Mouse (Mus musculus): ENCODE data around the gene Irf6. TPM values are rescaled to one million over a fixed set of nuclear protein-coding genes. Genes with fewer than 3 reads are reported as not detected.

The Irf6 gene
- polyA plus RNA-seq, 1 experiment from 2014 or later, result 18.6 TPM

GRCm38 (mm10) chr1:193131311-193131948 lies 21.5 kb upstream of the Irf6 start:
- Histone ChIP-seq H3K36me3 (ENCODE audit: insufficient read depth, low read length) (peaks cover 16% of the 10 kb centered on the region), H3K27me3 (ENCODE audit: insufficient read depth, low read length) (no peaks in the 10 kb centered on the region), H3K9me3 (ENCODE audit: low read length) (no peaks in the 10 kb centered on the region), H3K9ac (replicated peaks; ENCODE audit: low read length) (no peak overlapping the region), H3K27ac (ENCODE audit: low read length) (no peak overlapping the region), H3K4me1 (ENCODE audit: insufficient read depth, low read length) (peaks cover 6% of the 10 kb centered on the region), H3K4me3 (ENCODE audit: low read length) (no peak overlapping the region), H3K4me2 (replicated peaks; ENCODE audit: low read depth, low read length) (no peak overlapping the region)
- ATAC-seq (ENCODE audit: low FRiP score, low TSS enrichment), result no peak
- WGBS, result 34% methylated on average over 6 of the region's 6 CpGs

GRCm38 (mm10) chr1:193132385-193132784 lies 20.5 kb upstream of the Irf6 start:
- no peaks in the 10 kb centered on the region for H3K9me3 ChIP-seq (ENCODE audit: low read length)
- H3K4me1 ChIP-seq (ENCODE audit: insufficient read depth, low read length), result peaks cover 6% of the 10 kb centered on the region
- no peak overlapping the region for H3K4me3 ChIP-seq (ENCODE audit: low read length)
- peaks cover 6% of the 10 kb centered on the region for H3K36me3 ChIP-seq (ENCODE audit: insufficient read depth, low read length)
- H3K27ac ChIP-seq (ENCODE audit: low read length), result no peak overlapping the region
- no peaks in the 10 kb centered on the region for H3K27me3 ChIP-seq (ENCODE audit: insufficient read depth, low read length)
- H3K4me2 ChIP-seq (replicated peaks; ENCODE audit: low read depth, low read length), result no peak overlapping the region
- ATAC-seq (ENCODE audit: low FRiP score, low TSS enrichment), result no peak
- no peak overlapping the region for H3K9ac ChIP-seq (replicated peaks; ENCODE audit: low read length)

GRCm38 (mm10) chr1:193133726-193134125 lies 19.2 kb upstream of the Irf6 start:
- H3K4me1 ChIP-seq (ENCODE audit: insufficient read depth, low read length), result peaks cover 12% of the 10 kb centered on the region
- H3K9ac ChIP-seq (replicated peaks; ENCODE audit: low read length), result no peak overlapping the region
- WGBS, result 87% methylated on average over 1 of the region's 1 CpGs
- H3K27me3 ChIP-seq (ENCODE audit: insufficient read depth, low read length), result no peaks in the 10 kb centered on the region
- no peak for ATAC-seq (ENCODE audit: low FRiP score, low TSS enrichment)
- H3K4me2 ChIP-seq (replicated peaks; ENCODE audit: low read depth, low read length), result no peak overlapping the region
- no peaks in the 10 kb centered on the region for H3K36me3 ChIP-seq (ENCODE audit: insufficient read depth, low read length)
- no peak overlapping the region for H3K4me3 ChIP-seq (ENCODE audit: low read length)
- no peak overlapping the region for H3K27ac ChIP-seq (ENCODE audit: low read length)
- H3K9me3 ChIP-seq (ENCODE audit: low read length), result no peaks in the 10 kb centered on the region

DNA sequence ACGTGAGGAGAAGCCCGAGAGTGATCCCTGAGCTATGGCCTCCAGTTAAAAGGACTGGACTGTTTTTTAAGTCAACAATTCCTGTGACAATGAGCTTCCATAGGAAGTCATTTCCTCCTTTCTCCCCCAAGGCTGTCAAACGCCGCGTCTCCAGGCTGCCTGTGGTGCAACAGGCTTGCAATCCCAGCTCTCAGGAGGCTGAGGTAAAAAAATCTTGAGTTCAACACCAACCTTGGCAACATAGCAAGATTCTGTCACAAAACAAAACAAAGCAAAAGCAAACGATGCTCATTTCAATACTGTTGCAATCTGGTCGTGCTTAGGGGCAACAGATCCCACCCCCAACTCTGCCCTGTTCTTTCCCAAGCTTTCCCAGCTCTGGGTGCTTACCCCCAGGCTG lies 14.8 kb upstream of the Irf6 start:
- no peak for ATAC-seq (ENCODE audit: low FRiP score, low TSS enrichment)
- Histone ChIP-seq H3K36me3 (ENCODE audit: insufficient read depth, low read length) (no peaks in the 10 kb centered on the region), H3K4me2 (replicated peaks; ENCODE audit: low read depth, low read length) (no peak overlapping the region), H3K27me3 (ENCODE audit: insufficient read depth, low read length) (no peaks in the 10 kb centered on the region), H3K9ac (replicated peaks; ENCODE audit: low read length) (no peak overlapping the region), H3K9me3 (ENCODE audit: low read length) (no peaks in the 10 kb centered on the region), H3K27ac (ENCODE audit: low read length) (no peak overlapping the region), H3K4me3 (ENCODE audit: low read length) (no peak overlapping the region), H3K4me1 (ENCODE audit: insufficient read depth, low read length) (peaks cover 7% of the 10 kb centered on the region; the same call in 1 of the 2 replicates)
- 12% methylated on average over 7 of the region's 7 CpGs for WGBS

GRCm38 (mm10) chr1:193138669-193139068 lies 14.2 kb upstream of the Irf6 start:
- H3K36me3 ChIP-seq (ENCODE audit: insufficient read depth, low read length), result no peaks in the 10 kb centered on the region
- 24% methylated on average over 3 of the region's 3 CpGs for WGBS
- no peak overlapping the region for H3K4me3 ChIP-seq (ENCODE audit: low read length)
- H3K27ac ChIP-seq (ENCODE audit: low read length), result no peak overlapping the region
- H3K27me3 ChIP-seq (ENCODE audit: insufficient read depth, low read length), result no peaks in the 10 kb centered on the region
- no peak overlapping the region for H3K4me2 ChIP-seq (replicated peaks; ENCODE audit: low read depth, low read length)
- ATAC-seq (ENCODE audit: low FRiP score, low TSS enrichment), result peak; percentile 35; the same call in 1 of the 2 replicates
- no peak overlapping the region for H3K9ac ChIP-seq (replicated peaks; ENCODE audit: low read length)
- no peaks in the 10 kb centered on the region for H3K9me3 ChIP-seq (ENCODE audit: low read length)
- peaks cover 7% of the 10 kb centered on the region; the same call in 1 of the 2 replicates for H3K4me1 ChIP-seq (ENCODE audit: insufficient read depth, low read length)

- WGBS, result 66% methylated on average over 7 of the region's 7 CpGs
- H3K4me3 ChIP-seq (ENCODE audit: low read length), result no peak overlapping the region
- no peaks in the 10 kb centered on the region for H3K27me3 ChIP-seq (ENCODE audit: insufficient read depth, low read length)
- no peaks in the 10 kb centered on the region for H3K36me3 ChIP-seq (ENCODE audit: insufficient read depth, low read length)
- no peak overlapping the region for H3K27ac ChIP-seq (ENCODE audit: low read length)
- H3K9me3 ChIP-seq (ENCODE audit: low read length), result no peaks in the 10 kb centered on the region
- no peak overlapping the region for H3K9ac ChIP-seq (replicated peaks; ENCODE audit: low read length)
- no peak overlapping the region for H3K4me2 ChIP-seq (replicated peaks; ENCODE audit: low read depth, low read length)
- H3K4me1 ChIP-seq (ENCODE audit: insufficient read depth, low read length), result peaks cover 7% of the 10 kb centered on the region; the same call in 1 of the 2 replicates
- ATAC-seq (ENCODE audit: low FRiP score, low TSS enrichment), result no peak
Measured at GRCm38 (mm10) chr1:193141118-193141517, 11.8 kb upstream of the Irf6 start.

GRCm38 (mm10) chr1:193142517-193143062 lies 10.3 kb upstream of the Irf6 start:
- Histone ChIP-seq H3K27me3 (ENCODE audit: insufficient read depth, low read length) (no peaks in the 10 kb centered on the region), H3K4me1 (ENCODE audit: insufficient read depth, low read length) (peaks cover 7% of the 10 kb centered on the region; the same call in 1 of the 2 replicates), H3K9ac (replicated peaks; ENCODE audit: low read length) (no peak overlapping the region), H3K27ac (ENCODE audit: low read length) (no peak overlapping the region), H3K36me3 (ENCODE audit: insufficient read depth, low read length) (no peaks in the 10 kb centered on the region), H3K4me3 (ENCODE audit: low read length) (no peak overlapping the region), H3K4me2 (replicated peaks; ENCODE audit: low read depth, low read length) (no peak overlapping the region), H3K9me3 (ENCODE audit: low read length) (no peaks in the 10 kb centered on the region)
- WGBS, result 80% methylated on average over 8 of the region's 8 CpGs
- no peak for ATAC-seq (ENCODE audit: low FRiP score, low TSS enrichment)

DNA sequence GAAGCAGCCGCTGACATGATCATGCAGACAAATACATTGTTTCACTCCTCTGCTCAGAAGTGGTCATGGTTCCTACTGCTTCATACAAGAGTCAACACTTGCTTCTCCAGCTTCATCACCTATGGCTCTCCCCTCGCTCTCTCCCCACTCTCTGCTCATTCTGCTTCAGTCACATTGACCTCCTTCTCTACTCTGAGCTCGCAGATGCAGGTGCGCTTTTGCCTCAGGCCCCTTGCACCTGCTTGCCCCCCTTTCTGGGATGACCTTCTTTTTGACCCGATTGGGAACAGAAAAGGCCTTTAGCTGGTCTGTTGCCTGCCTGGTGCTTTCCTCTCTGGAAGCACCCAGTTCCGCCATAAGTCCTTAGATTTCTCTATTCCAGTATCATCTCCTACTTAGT lies 8.4 kb upstream of the Irf6 start:
- no peak overlapping the region for H3K4me3 ChIP-seq (ENCODE audit: low read length)
- WGBS, result 86% methylated on average over 6 of the region's 6 CpGs
- H3K36me3 ChIP-seq (ENCODE audit: insufficient read depth, low read length), result no peaks in the 10 kb centered on the region
- no peak overlapping the region for H3K27ac ChIP-seq (ENCODE audit: low read length)
- H3K9ac ChIP-seq (replicated peaks; ENCODE audit: low read length), result no peak overlapping the region
- no peak for ATAC-seq (ENCODE audit: low FRiP score, low TSS enrichment)
- no peaks in the 10 kb centered on the region for H3K4me1 ChIP-seq (ENCODE audit: insufficient read depth, low read length)
- no peak overlapping the region for H3K4me2 ChIP-seq (replicated peaks; ENCODE audit: low read depth, low read length)
- no peaks in the 10 kb centered on the region for H3K27me3 ChIP-seq (ENCODE audit: insufficient read depth, low read length)
- H3K9me3 ChIP-seq (ENCODE audit: low read length), result no peaks in the 10 kb centered on the region

DNA sequence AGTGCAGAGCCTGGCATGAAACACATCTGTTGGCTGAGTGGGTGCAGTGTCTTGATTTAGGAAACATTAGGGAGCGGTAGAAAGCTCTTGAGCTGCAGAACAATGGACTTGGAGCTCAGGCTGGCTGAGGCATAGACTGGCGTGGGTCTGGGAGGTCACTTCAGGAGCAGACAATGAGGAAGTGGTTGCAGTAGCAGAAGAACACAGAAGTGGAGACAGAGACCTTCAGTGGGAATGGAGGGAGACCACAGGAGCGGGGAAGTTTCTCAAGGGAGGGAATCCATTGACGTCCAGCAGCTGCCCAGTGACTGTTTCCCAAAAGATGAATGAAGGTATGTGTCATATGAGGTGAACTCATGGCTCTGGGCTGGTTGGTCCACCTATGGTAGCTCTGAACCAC lies 7.8 kb upstream of the Irf6 start:
- no peak overlapping the region for H3K9ac ChIP-seq (replicated peaks; ENCODE audit: low read length)
- no peak overlapping the region for H3K4me2 ChIP-seq (replicated peaks; ENCODE audit: low read depth, low read length)
- no peaks in the 10 kb centered on the region for H3K27me3 ChIP-seq (ENCODE audit: insufficient read depth, low read length)
- H3K36me3 ChIP-seq (ENCODE audit: insufficient read depth, low read length), result no peaks in the 10 kb centered on the region
- no peak overlapping the region for H3K27ac ChIP-seq (ENCODE audit: low read length)
- ATAC-seq (ENCODE audit: low FRiP score, low TSS enrichment), result no peak
- H3K9me3 ChIP-seq (ENCODE audit: low read length), result no peaks in the 10 kb centered on the region
- no peak overlapping the region for H3K4me3 ChIP-seq (ENCODE audit: low read length)
- WGBS, result 85% methylated on average over 4 of the region's 4 CpGs
- H3K4me1 ChIP-seq (ENCODE audit: insufficient read depth, low read length), result no peaks in the 10 kb centered on the region

DNA sequence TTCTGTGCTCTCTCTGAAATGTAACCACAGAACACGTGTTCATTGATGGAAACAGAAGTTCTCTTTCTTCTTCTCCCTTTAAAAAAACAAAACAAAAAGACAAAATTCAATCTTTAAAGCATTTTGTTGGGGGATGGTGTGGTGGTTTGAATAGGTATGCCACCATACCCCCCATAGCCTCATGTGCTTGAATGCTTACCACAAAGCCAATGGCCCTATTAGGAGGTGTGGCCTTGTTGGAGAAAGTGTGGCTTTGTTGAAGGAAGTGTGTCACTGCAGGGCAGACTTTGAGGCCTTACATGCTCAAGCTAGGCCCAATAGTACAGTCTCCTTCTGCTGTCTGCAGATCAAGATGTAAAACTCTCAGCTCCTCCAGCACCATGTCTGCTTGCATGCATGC lies 6.5 kb upstream of the Irf6 start:
- Histone ChIP-seq H3K4me3 (ENCODE audit: low read length) (no peak overlapping the region), H3K9ac (replicated peaks; ENCODE audit: low read length) (no peak overlapping the region), H3K9me3 (ENCODE audit: low read length) (no peaks in the 10 kb centered on the region), H3K4me1 (ENCODE audit: insufficient read depth, low read length) (no peaks in the 10 kb centered on the region), H3K36me3 (ENCODE audit: insufficient read depth, low read length) (no peaks in the 10 kb centered on the region), H3K27me3 (ENCODE audit: insufficient read depth, low read length) (peaks cover 2% of the 10 kb centered on the region; the same call in 1 of the 2 replicates), H3K27ac (ENCODE audit: low read length) (no peak overlapping the region), H3K4me2 (replicated peaks; ENCODE audit: low read depth, low read length) (no peak overlapping the region)
- ATAC-seq (ENCODE audit: low FRiP score, low TSS enrichment), result no peak
- 81% methylated on average over 1 of the region's 1 CpGs for WGBS

All from kidney, embryonic 16.5 days (tissue).